Mouse (Mus musculus): ENCODE data around the gene Gk5.

The Gk5 gene

GRCm38 (mm10) chr9:96220419-96220818, 101.3 kb downstream of the Gk5 start:
- DNase-seq (ENCODE audit: low read depth, low spot score): no peak

GRCm38 (mm10) chr9:96223302-96223701, 104.1 kb downstream of the Gk5 start:
- no peak for DNase-seq (ENCODE audit: low read depth, low spot score)

GRCm38 (mm10) chr9:96228285-96228684, 109.1 kb downstream of the Gk5 start:
- no peak for DNase-seq (ENCODE audit: low read depth, low spot score)

- no peak for DNase-seq (ENCODE audit: low read depth, low spot score)
Observed at GRCm38 (mm10) chr9:96230271-96230670, 111.1 kb downstream of the Gk5 start.
